Mouse (Mus musculus) limb, embryonic 12.5 days (tissue): ENCODE measurements around the gene Ifi27l2b. TPM values are rescaled to one million over a fixed set of nuclear protein-coding genes. Genes with fewer than 3 reads are reported as not detected.

Source experiments
- ATAC-seq: fragments of 200-750 bp; cut with Nextera tagmentation; 2 replicates; pipeline ENCODE4 v1.8.0; 2017; ENCODE audit warnings: low read depth, moderate TSS enrichment; ENCODE audit not compliant: insufficient number of reproducible peaks, insufficient read depth, low FRiP score, low TSS enrichment
- H3K27ac ChIP-seq: fragments of 300-500 bp; sonication (generic); 2 replicates; pipeline ENCODE4 v1.5.1; 2016; ENCODE audit warnings: mild to moderate bottlenecking, moderate library complexity
- H3K27me3 ChIP-seq: fragments of 300-500 bp; sonication (generic); 2 replicates; pipeline ENCODE4 v1.6.1; 2016; ENCODE audit warnings: mild to moderate bottlenecking, moderate library complexity
- H3K36me3 ChIP-seq: fragments of 300-500 bp; sonication (generic); 2 replicates; pipeline ENCODE4 v1.6.1; 2016; ENCODE audit warnings: mild to moderate bottlenecking, moderate library complexity
- H3K4me1 ChIP-seq: fragments of 300-500 bp; sonication (generic); replicated peaks from 2 replicates; pipeline ENCODE4 v1.6.1; 2016
- H3K4me2 ChIP-seq: fragments of 300-500 bp; sonication (generic); 2 replicates; pipeline ENCODE4 v1.6.1; 2016; ENCODE audit warnings: mild to moderate bottlenecking, moderate library complexity
- H3K4me3 ChIP-seq: fragments of 300-500 bp; sonication (generic); replicated peaks from 2 replicates; pipeline ENCODE4 v1.5.1; 2016; ENCODE audit warnings: mild to moderate bottlenecking
- H3K9ac ChIP-seq: fragments of 300-500 bp; sonication (generic); replicated peaks from 2 replicates; pipeline ENCODE4 v1.6.1; 2016; ENCODE audit warnings: mild to moderate bottlenecking, moderate library complexity
- H3K9me3 ChIP-seq: fragments of 300-500 bp; sonication (generic); 2 replicates; pipeline ENCODE4 v1.6.1; 2016; ENCODE audit warnings: mild to moderate bottlenecking, moderate library complexity
- WGBS: fragments of 180-500 bp; shearing (Covaris S2); methylation state at CpG from one replicate; pipeline ENCODE4 v1.1.7; 2016; 5-methylcytosine and 5-hydroxymethylcytosine counted together
- polyA plus RNA-seq: library from polyadenylated mRNA; unstranded; fragments of >200 nt; fragmentation: Nextera tagmentation; extraction: Ambion mirVana; gene quantifications from 2 replicates; pipeline ENCODE4 v1.2.1, GENCODE M21; 2016

The Ifi27l2b gene
- polyA plus RNA-seq, 1 experiment from 2014 or later: not detected

DNA sequence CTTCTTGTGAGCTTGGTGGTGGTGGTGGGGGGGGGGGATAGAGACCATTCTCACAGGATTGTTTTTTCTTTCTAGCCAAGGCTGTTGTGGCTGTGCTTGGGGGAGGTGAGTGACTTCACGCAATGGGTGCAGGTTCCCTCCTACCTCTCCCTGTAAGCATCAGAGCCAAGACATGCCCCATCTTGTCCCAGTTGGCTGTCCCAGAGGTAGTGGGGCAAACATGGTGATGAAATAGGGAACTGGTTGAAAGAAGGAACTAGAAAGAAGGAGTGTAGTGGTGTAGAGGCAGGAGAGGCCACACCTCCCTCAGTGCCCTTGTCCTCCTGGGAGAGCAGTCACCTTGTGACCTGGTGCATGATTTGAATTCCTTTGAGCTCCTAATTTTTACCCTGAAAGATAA, 19.4 kb downstream of the Ifi27l2b start:
- no peak overlapping the region for H3K4me2 ChIP-seq
- no peak overlapping the region for H3K9ac ChIP-seq
- H3K4me1 ChIP-seq: no peaks in the 10 kb centered on the region
- H3K36me3 ChIP-seq: no peaks in the 10 kb centered on the region
- H3K9me3 ChIP-seq: no peaks in the 10 kb centered on the region
- H3K27ac ChIP-seq: no peak overlapping the region
- ATAC-seq: no peak
- 79% methylated on average over 1 of the region's 1 CpGs for WGBS
- H3K27me3 ChIP-seq: no peaks in the 10 kb centered on the region
- no peak overlapping the region for H3K4me3 ChIP-seq

DNA sequence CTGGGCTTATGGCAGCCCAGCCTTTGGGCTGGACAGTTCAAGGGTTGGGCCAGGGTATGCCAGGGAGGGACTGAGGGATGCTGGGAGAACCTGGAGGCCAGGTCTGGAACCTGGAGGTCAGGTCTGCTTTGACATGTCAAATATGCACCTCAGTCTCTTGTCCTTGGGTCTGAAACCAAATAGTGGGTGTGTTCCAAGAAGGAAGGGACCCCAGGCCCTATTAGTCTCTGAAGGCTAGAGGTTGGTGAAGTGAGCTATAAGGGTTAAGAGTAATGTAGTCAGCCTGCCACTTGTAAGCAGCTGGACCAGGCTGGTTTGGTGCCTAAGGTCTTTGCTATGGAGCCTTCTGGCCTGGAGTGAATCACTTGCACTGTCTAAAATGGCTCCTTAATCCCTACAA, 22.2 kb downstream of the Ifi27l2b start:
- no peak for ATAC-seq
- H3K9ac ChIP-seq: no peak overlapping the region

GRCm38 (mm10) chr12:103433986-103434731, 22.9 kb downstream of the Ifi27l2b start, which contains the start of gene Ifi27:
Gene Ifi27 (plus strand): TSS chr12:103434211.
- Histone ChIP-seq H3K36me3 (no peaks in the 10 kb centered on the region), H3K9me3 (no peaks in the 10 kb centered on the region), H3K9ac (no peak within 1 kb of the TSS), H3K27ac (no peak within 1 kb of the TSS), H3K4me2 (no peak within 1 kb of the TSS), H3K4me1 (no peaks in the 10 kb centered on the region), H3K27me3 (no peaks in the 10 kb centered on the region), H3K4me3 (no peak within 1 kb of the TSS)
- 76% methylated on average over 8 of the region's 8 CpGs for WGBS
- ATAC-seq: no peak

More for the DNA sequence above, 22.2 kb downstream of the Ifi27l2b start:
- Histone ChIP-seq H3K9me3 (no peaks in the 10 kb centered on the region), H3K4me3 (no peak overlapping the region), H3K4me2 (no peak overlapping the region), H3K27me3 (no peaks in the 10 kb centered on the region), H3K36me3 (no peaks in the 10 kb centered on the region), H3K27ac (no peak overlapping the region), H3K4me1 (no peaks in the 10 kb centered on the region)

DNA sequence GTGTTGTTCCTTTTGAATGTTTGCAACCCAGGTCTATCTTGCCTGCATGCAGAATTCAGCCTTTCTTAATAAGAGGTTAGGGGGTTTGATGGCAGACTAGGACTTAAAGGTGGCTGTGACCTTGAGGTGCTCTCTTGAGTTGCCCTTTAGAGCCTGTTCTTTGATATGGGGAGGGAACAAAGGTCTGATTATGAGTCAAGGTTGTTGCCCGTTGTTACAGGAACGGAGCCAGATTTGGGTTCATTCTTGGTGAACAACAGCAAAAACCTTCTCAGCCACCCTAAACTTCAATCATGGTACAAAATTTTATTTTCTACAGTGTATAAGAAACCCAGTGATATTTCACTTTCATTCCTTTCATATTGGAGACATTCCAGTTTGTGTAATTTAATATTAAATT, 23.6 kb downstream of the Ifi27l2b start:
- 89% methylated on average over 2 of the region's 2 CpGs for WGBS
- Histone ChIP-seq H3K27me3 (no peaks in the 10 kb centered on the region), H3K4me3 (no peak overlapping the region), H3K9ac (no peak overlapping the region), H3K27ac (no peak overlapping the region), H3K36me3 (no peaks in the 10 kb centered on the region), H3K4me2 (no peak overlapping the region), H3K9me3 (no peaks in the 10 kb centered on the region), H3K4me1 (no peaks in the 10 kb centered on the region)
- ATAC-seq: no peak

DNA sequence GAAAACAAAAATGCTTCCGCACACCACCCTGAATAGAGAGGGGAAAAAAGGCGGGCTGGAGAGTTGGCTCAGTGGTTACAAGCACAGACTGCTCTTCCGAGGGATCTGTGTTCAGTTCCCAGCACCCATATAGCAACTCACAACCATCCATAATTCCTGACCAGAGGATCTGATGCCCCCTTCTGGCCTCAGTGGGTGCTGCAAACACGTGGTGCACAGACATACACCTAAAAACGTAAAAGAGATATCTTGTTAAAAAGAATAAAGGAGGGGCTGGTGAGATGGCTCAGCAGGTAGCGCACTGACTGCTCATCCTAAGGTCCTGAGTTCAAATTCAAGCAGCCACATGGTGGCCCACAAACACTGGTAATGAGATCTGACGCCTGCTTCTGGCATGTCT, 30.3 kb downstream of the Ifi27l2b start:
- ATAC-seq: no peak
- H3K27ac ChIP-seq: no peak overlapping the region
- no peaks in the 10 kb centered on the region for H3K9me3 ChIP-seq
- H3K27me3 ChIP-seq: no peaks in the 10 kb centered on the region
- WGBS: 89% methylated on average over 7 of the region's 7 CpGs
- H3K4me1 ChIP-seq: peaks cover 22% of the 10 kb centered on the region
- peaks cover 17% of the 10 kb centered on the region for H3K36me3 ChIP-seq
- no peak overlapping the region for H3K9ac ChIP-seq
- H3K4me2 ChIP-seq: no peak overlapping the region
- no peak overlapping the region for H3K4me3 ChIP-seq

GRCm38 (mm10) chr12:103425729-103426470, 31.1 kb downstream of the Ifi27l2b start, which contains the start of gene Ddx24:
Gene Ddx24 (minus strand): TSS chr12:103425830.
- H3K4me3 ChIP-seq: peak within 1 kb of the TSS; percentile 94
- peaks cover 20% of the 10 kb centered on the region for H3K36me3 ChIP-seq
- peak; percentile 100 for ATAC-seq
- no peaks in the 10 kb centered on the region for H3K27me3 ChIP-seq
- H3K9ac ChIP-seq: peak within 1 kb of the TSS; percentile 85
- no peaks in the 10 kb centered on the region for H3K9me3 ChIP-seq
- peaks cover 28% of the 10 kb centered on the region for H3K4me1 ChIP-seq
- WGBS: 2% methylated on average over 33 of the region's 33 CpGs
- peak within 1 kb of the TSS; percentile 93 for H3K4me2 ChIP-seq
- 0 out of 2 replicates have a peak within 1 kb of the TSS, but pooled peaks have one; percentile 20 for H3K27ac ChIP-seq

- H3K27ac ChIP-seq: no peak overlapping the region
- 9% methylated on average over 33 of the region's 33 CpGs for WGBS
- peak; percentile 48 for ATAC-seq
These were observed 31.9 kb downstream of the Ifi27l2b start for GRCm38 (mm10) chr12:103425016-103425728.

GRCm38 (mm10) chr12:103408144-103408543, 48.9 kb downstream of the Ifi27l2b start:
- Histone ChIP-seq H3K4me3 (no peak overlapping the region), H3K4me2 (no peak overlapping the region), H3K36me3 (peaks cover 89% of the 10 kb centered on the region), H3K9ac (no peak overlapping the region), H3K27me3 (no peaks in the 10 kb centered on the region), H3K27ac (no peak overlapping the region), H3K4me1 (no peaks in the 10 kb centered on the region), H3K9me3 (no peaks in the 10 kb centered on the region)
- ATAC-seq: no peak
- WGBS: 96% methylated on average over 10 of the region's 10 CpGs

More at GRCm38 (mm10) chr12:103425016-103425728, 31.9 kb downstream of the Ifi27l2b start:
- peak overlapping the region; percentile 94 for H3K4me3 ChIP-seq
- H3K4me2 ChIP-seq: peak overlapping the region; percentile 93
- H3K36me3 ChIP-seq: peaks cover 20% of the 10 kb centered on the region
- H3K9ac ChIP-seq: peak overlapping the region; percentile 85
- H3K9me3 ChIP-seq: no peaks in the 10 kb centered on the region
- H3K27me3 ChIP-seq: no peaks in the 10 kb centered on the region
- H3K4me1 ChIP-seq: peaks cover 28% of the 10 kb centered on the region

DNA sequence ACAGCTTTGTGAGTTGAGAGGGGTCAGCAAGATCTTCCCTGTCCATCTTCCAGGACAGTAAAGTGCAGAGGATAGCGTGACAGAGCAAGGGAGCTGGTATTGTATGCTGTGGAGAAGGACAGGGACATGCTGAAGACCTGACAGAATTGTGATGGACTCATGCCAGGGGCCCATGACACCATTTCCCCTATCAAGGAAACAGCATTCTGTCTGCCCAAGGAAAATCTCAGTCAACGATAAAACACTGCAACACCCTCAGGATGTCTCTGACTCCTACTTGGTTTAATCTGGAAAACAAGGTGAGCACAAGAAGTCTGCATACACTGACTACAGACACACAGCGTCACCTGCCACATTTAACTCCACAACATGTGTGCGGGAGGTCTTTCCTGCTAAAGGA, 49.3 kb downstream of the Ifi27l2b start, which contains the start of gene 9330161L09Rik:
TSS of gene 9330161L09Rik (minus strand) at position 101 of the 400 bp plus-strand sequence.
- no peaks in the 10 kb centered on the region for H3K4me1 ChIP-seq
- H3K9me3 ChIP-seq: no peaks in the 10 kb centered on the region
- WGBS: 92% methylated on average over 4 of the region's 4 CpGs
- H3K27ac ChIP-seq: no peak within 1 kb of the TSS
- H3K27me3 ChIP-seq: no peaks in the 10 kb centered on the region
- no peak within 1 kb of the TSS for H3K4me3 ChIP-seq
- ATAC-seq: no peak
- no peak within 1 kb of the TSS for H3K9ac ChIP-seq
- H3K36me3 ChIP-seq: peaks cover 89% of the 10 kb centered on the region
- H3K4me2 ChIP-seq: no peak within 1 kb of the TSS

DNA sequence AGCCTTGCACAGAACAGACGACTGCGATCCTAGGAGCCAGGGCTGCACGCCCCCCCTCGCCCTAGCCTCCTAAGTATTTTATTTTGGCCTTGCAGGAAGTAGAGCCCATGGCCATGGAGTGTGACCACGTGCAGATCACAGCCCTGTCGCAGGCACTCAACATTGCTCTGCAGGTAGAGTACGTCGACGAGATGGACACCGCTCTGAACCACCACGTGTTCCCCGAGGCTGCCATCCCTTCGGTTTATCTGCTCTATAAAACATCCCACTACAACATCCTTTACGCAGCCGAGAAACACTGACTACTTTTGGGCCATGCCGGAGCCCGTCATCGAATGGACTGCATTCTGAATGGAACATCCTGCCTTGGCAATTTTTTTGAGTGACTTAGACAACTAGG, 52.9 kb downstream of the Ifi27l2b start:
- H3K27me3 ChIP-seq: no peaks in the 10 kb centered on the region
- H3K36me3 ChIP-seq: peaks cover 70% of the 10 kb centered on the region
- H3K4me3 ChIP-seq: no peak overlapping the region
- no peak overlapping the region for H3K9ac ChIP-seq
- H3K9me3 ChIP-seq: no peaks in the 10 kb centered on the region
- no peaks in the 10 kb centered on the region for H3K4me1 ChIP-seq
- 87% methylated on average over 18 of the region's 18 CpGs for WGBS
- no peak overlapping the region for H3K27ac ChIP-seq
- ATAC-seq: no peak
- no peak overlapping the region for H3K4me2 ChIP-seq
